Mouse (Mus musculus): ENCODE measurements at regions not wholly inside any gene's neighbourhood (a gene's known extent, or its start where the extent isn't known, plus 50 kb on each side); places are given as distances from the start of the nearest gene placed in this dataset.

- no peak for ATAC-seq (replicated peaks; ENCODE audit: insufficient number of reproducible peaks, low FRiP score, low TSS enrichment, poor library complexity, severe bottlenecking)
Observed at GRCm38 (mm10) chr3:52511549-52511948, 243.4 kb downstream of the Foxo1 start.

DNA sequence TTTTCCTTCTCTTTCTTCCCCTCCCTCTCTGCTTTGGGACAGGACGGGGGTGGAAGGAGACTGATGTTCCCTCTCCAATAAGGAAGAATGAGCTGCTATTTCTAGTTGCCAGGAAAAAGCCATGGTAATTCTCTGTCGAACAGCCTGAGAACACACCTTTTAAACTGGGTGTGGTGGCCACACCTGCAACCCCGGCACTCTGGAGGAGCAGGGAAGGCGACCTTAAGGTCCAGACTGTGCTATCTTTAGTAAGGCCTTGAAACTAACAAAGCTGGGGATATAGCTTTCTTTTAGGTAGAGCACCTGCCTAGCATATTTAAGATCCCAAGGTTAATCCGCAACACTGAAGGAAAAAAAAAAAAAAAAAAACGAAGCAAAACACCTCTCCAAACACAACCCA is 242.7 kb downstream of the Foxo1 start:
- ATAC-seq (replicated peaks; ENCODE audit: insufficient number of reproducible peaks, low FRiP score, low TSS enrichment, poor library complexity, severe bottlenecking) = no peak

DNA sequence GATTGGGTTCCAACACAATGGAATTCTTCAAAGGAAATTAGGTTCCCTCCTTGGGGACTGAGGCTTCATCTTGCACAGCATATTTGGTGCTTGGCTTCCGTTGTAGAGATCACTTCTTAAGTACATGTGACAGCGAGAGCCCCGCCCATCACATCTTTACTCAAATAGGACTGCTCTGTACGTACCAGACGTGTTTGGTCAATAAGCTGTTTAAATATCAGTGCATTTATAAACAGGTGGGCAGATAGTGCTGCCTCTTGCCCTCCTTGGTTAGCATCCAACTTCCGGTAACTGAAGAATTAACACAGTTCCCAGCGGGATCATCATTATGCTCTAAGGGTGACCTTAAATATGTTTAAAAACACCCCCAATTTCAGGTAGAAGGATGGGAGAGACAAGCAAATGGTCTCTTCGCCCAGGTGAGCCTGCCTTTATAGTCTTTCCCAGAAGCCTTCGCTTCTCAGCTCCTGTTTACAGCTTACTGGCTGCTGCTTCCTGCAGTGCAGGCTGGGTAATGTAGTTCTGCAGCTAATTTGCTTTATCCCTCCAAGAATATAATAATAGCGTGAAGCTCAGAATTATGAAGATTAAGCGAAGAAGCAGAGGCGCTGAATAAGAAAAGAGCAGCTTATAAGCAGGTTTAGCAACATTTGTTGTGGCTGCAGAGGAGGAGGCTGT is 242.1 kb downstream of the Foxo1 start:
- no peak for ATAC-seq (replicated peaks; ENCODE audit: insufficient number of reproducible peaks, low FRiP score, low TSS enrichment, poor library complexity, severe bottlenecking)

DNA sequence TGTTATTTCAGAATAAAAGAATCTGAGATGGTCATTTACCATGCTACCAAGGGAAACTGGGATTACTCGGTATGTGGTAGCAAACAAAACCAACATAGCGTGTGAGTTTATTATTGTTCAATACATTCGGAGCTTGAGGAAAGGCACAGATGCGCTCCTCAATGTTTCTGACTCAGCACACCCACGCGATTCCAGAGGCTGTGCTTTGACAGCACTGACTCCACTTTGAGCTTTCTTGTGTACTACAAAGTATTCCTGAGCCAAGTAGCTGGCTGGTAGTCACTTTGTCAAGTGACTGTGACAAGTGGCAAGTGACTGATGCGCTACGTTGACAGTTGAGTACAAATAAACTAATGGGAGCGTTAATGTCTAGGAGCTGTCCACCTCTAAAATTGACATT is 235.8 kb downstream of the Foxo1 start:
- ATAC-seq (replicated peaks; ENCODE audit: insufficient number of reproducible peaks, low FRiP score, low TSS enrichment, poor library complexity, severe bottlenecking) = no peak

- ATAC-seq (replicated peaks; ENCODE audit: insufficient number of reproducible peaks, low FRiP score, low TSS enrichment, poor library complexity, severe bottlenecking) = no peak
Observed at GRCm38 (mm10) chr3:52502223-52502622, 234.1 kb downstream of the Foxo1 start.

GRCm38 (mm10) chr3:52501614-52502013 is 233.5 kb downstream of the Foxo1 start:
- no peak for ATAC-seq (replicated peaks; ENCODE audit: insufficient number of reproducible peaks, low FRiP score, low TSS enrichment, poor library complexity, severe bottlenecking)

DNA sequence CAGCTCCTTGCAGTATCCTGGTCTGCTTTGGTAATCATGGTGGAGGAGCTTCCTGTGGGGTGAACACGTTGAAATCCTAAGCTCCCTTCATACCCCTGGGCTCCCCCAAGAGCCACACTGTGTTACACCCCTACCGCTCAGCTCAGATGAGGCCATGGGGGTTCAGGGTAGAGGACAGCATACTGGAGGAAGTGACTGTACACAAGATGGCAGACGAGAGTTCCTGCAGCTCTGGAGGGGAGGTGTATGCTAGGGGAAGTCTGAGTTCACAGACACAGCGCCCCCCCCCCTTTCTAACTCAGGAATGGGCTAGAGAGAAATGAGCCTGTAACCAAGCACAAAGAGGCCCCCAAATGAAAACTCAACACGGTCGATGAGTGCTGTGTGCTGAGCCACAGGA is 231.9 kb downstream of the Foxo1 start:
- ATAC-seq (replicated peaks; ENCODE audit: insufficient number of reproducible peaks, low FRiP score, low TSS enrichment, poor library complexity, severe bottlenecking) = no peak

DNA sequence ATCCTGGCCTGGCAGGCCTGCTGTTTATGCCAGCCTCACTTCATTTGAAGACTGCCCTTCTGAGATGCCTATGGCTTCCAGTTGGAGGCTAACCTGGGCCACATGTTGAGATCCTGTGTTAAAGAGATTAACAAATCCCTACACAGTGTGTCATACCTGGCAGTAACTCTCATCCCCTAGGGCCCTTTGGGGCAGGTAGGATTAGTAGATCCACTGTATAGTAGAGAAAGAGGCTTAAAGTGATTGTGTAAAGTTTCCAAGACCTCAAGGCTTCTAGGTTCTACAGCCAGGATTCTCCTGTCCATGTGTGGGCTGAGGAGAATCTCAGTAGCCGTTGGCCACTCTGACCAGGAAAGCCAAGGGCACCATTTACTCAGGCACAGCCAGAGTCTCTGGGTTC is 231.4 kb downstream of the Foxo1 start:
- no peak for ATAC-seq (replicated peaks; ENCODE audit: insufficient number of reproducible peaks, low FRiP score, low TSS enrichment, poor library complexity, severe bottlenecking)

- peak; percentile 60 for ATAC-seq (replicated peaks; ENCODE audit: insufficient number of reproducible peaks, low FRiP score, low TSS enrichment, poor library complexity, severe bottlenecking)
Observed at GRCm38 (mm10) chr3:52498506-52499228, 230.5 kb downstream of the Foxo1 start.

DNA sequence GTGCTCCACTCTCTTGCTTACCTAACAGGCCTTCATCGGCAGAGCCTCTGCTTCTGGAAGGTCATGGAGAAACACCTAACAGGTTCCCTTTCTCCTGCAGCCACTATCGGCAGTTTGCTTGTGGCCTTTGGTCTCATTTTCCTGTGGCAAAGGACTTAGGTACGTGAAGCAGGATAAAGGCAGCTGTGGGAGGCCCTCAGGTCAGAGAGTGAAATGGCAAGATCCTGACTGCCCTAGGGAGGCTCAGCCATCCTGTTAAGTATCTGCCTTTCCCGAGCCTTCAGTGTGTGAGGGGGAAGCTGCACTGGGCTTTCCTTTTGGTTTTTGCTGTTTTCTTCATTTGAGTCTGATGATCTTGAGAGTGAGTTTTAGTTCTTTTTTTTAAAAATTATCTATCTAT is 228.8 kb downstream of the Foxo1 start:
- ATAC-seq (replicated peaks; ENCODE audit: insufficient number of reproducible peaks, low FRiP score, low TSS enrichment, poor library complexity, severe bottlenecking) = no peak

- ATAC-seq (replicated peaks; ENCODE audit: insufficient number of reproducible peaks, low FRiP score, low TSS enrichment, poor library complexity, severe bottlenecking) = no peak
Observed at GRCm38 (mm10) chr3:52495401-52495800, 227.3 kb downstream of the Foxo1 start.

DNA sequence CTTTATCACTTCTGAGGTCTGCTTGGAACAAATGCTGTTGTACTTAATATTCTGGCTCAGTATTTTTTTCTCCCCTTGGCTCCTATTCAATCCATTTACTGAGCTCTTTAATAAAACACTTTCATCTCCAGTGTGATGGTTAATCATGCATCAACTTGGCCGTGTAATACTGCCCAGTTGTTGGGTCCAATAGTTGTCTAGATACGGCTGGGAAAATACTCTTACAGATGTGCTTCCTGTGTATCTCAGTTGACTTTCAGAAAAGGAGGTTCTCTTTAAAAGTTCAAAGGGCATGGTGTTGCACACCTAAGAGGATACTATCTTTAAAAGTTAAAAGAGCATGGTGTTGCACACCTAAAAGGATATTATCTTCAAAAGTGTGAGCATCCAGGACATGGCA is 226.8 kb downstream of the Foxo1 start:
- ATAC-seq (replicated peaks; ENCODE audit: insufficient number of reproducible peaks, low FRiP score, low TSS enrichment, poor library complexity, severe bottlenecking) = no peak

GRCm38 (mm10) chr3:52479186-52479585 is 211.1 kb downstream of the Foxo1 start:
- ATAC-seq (replicated peaks; ENCODE audit: insufficient number of reproducible peaks, low FRiP score, low TSS enrichment, poor library complexity, severe bottlenecking) = no peak

DNA sequence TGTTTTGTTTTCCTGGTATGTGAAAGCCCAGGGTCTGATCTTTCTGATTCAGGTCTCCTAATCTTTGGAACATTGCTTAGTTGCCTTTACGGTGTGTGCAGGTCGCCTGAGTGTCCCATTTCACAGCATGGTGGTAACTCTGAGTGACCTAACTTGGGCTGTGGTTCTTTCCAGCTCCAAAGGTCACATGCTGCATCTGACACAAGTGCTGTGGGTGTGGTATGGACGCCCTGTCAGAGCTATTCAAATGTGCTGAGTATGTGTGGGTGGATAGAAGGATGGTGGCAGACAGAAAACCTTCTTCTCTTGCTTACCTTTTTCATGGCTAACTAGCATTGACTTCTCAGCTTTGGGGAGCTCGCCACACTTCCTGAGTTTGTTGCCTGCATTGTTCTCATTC is 201.8 kb downstream of the Foxo1 start:
- peak; percentile 45 for ATAC-seq (replicated peaks; ENCODE audit: insufficient number of reproducible peaks, low FRiP score, low TSS enrichment, poor library complexity, severe bottlenecking)

- no peak for ATAC-seq (replicated peaks; ENCODE audit: insufficient number of reproducible peaks, low FRiP score, low TSS enrichment, poor library complexity, severe bottlenecking)
Observed at GRCm38 (mm10) chr3:52469397-52469796, 201.3 kb downstream of the Foxo1 start.

DNA sequence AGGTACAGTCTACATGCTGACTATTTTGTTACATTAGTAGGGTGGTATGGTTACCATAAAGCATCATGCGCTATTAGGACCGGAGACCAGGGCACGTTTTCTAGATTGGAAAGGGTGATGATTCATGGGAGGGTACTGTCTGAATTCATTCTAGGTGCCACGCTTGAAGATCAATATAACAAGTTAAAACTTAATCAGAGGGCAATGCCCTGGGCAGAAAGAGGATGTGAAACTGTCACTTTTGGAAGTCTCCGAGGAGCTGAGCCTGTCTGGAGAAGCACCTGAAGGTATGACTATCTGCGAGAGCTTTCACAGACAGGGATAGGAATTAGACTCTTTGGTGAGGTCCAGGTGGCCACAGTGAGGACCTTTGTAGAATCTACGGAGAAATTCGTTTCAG is 200.2 kb downstream of the Foxo1 start:
- no peak for ATAC-seq (replicated peaks; ENCODE audit: insufficient number of reproducible peaks, low FRiP score, low TSS enrichment, poor library complexity, severe bottlenecking)

DNA sequence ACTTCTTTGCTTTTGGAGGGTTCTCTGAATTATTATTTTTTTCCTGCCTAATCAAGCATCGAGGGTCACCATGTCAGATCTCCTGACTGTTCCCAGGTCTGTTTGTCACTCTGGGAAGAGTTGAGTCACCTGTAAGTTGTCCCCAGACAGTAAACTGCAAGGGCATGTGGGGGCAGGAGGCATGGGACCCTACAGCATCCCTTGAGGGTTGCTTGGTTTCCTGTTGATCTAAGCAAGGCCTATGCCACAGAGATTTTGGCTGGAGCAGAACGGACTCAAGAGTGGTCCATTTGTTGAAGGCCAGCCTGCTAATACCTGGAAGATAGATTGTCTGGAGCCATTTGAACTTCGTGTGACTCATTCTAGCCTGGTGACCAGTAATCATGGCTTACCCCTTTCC is 199.7 kb downstream of the Foxo1 start:
- no peak for ATAC-seq (replicated peaks; ENCODE audit: insufficient number of reproducible peaks, low FRiP score, low TSS enrichment, poor library complexity, severe bottlenecking)

DNA sequence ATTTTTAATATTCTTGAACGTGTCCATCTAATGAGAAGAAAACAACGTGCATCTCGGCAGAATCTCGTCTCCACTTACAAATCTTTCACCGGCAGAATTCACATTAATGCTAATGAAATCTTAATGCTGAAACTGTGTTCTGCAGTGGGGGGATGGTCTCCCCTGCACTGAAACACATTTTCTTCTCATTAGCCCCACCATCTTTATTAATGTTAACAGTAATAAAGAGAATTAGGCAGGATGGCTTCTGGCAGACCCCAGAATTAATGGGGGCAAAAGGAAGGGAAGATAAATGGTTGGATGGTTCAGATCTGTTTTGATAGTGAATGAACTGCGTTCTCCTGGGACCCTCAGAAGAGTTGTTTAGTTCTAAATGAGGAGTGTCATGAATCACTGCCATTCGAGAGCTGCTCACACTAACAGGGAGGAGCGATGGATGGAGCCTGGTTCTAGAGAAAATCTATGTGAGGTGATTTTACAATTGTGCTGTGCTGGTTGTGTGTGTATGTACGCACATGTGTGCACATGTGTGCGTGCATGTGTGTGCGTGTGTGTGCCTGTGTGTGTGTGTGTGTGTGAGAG is 198.9 kb downstream of the Foxo1 start:
- ATAC-seq (replicated peaks; ENCODE audit: insufficient number of reproducible peaks, low FRiP score, low TSS enrichment, poor library complexity, severe bottlenecking) = no peak

- no peak for ATAC-seq (replicated peaks; ENCODE audit: insufficient number of reproducible peaks, low FRiP score, low TSS enrichment, poor library complexity, severe bottlenecking)
Observed at GRCm38 (mm10) chr3:52466571-52466970, 198.4 kb downstream of the Foxo1 start.

GRCm38 (mm10) chr3:52463911-52464310 is 195.8 kb downstream of the Foxo1 start:
- ATAC-seq (replicated peaks; ENCODE audit: insufficient number of reproducible peaks, low FRiP score, low TSS enrichment, poor library complexity, severe bottlenecking) = no peak
